Mouse (Mus musculus) embryonic facial prominence, embryonic 10.5 days (tissue): ENCODE data around the gene Brd3os. TPM values are rescaled to one million over a fixed set of nuclear protein-coding genes. Genes with fewer than 3 reads are reported as not detected.

Source experiments
- DNase-seq: peaks from one replicate; pipeline ENCODE4 v3.0.0-alpha.2; 2017; ENCODE audit warnings: low spot score
- H3K27ac ChIP-seq: fragments of 300-500 bp; sonication (generic); replicated peaks from 2 replicates; pipeline ENCODE4 v1.5.1; 2016; ENCODE audit warnings: mild to moderate bottlenecking
- H3K27me3 ChIP-seq: fragments of 300-500 bp; sonication (generic); replicated peaks from 2 replicates; pipeline ENCODE4 v1.6.1; 2016; ENCODE audit warnings: low read depth, mild to moderate bottlenecking; ENCODE audit not compliant: poor library complexity, severe bottlenecking
- H3K36me3 ChIP-seq: fragments of 300-500 bp; sonication (generic); replicated peaks from 2 replicates; pipeline ENCODE4 v1.6.1; 2016; ENCODE audit warnings: mild to moderate bottlenecking, moderate library complexity
- H3K4me1 ChIP-seq: fragments of 300-500 bp; sonication (generic); 2 replicates; pipeline ENCODE4 v1.6.1; 2016
- H3K4me3 ChIP-seq: fragments of 300-500 bp; sonication (generic); 2 replicates; pipeline ENCODE4 v1.5.1; 2016; ENCODE audit warnings: mild to moderate bottlenecking, moderate library complexity
- H3K9me3 ChIP-seq: fragments of 300-500 bp; sonication (generic); 2 replicates; pipeline ENCODE4 v1.6.1; 2016; ENCODE audit warnings: mild to moderate bottlenecking
- WGBS: fragments of 180-500 bp; shearing (Covaris S2); methylation state at CpG from one replicate; pipeline ENCODE4 v1.1.7; 2016; 5-methylcytosine and 5-hydroxymethylcytosine counted together
- polyA plus RNA-seq: library from polyadenylated mRNA; unstranded; fragments of >200 nt; fragmentation: Nextera tagmentation; extraction: Ambion mirVana; gene quantifications from 2 replicates; pipeline ENCODE4 v1.2.1, GENCODE M21; 2016

The Brd3os gene
- polyA plus RNA-seq, 1 experiment from 2014 or later, result 8.9 TPM

GRCm38 (mm10) chr2:27425751-27426405, 16.2 kb upstream of the Brd3os start:
- Histone ChIP-seq H3K27me3 (no peaks in the 10 kb centered on the region), H3K9me3 (no peaks in the 10 kb centered on the region), H3K27ac (peak overlapping the region; percentile 96), H3K4me3 (peak overlapping the region; percentile 94), H3K4me1 (peaks cover 63% of the 10 kb centered on the region), H3K36me3 (peaks cover 24% of the 10 kb centered on the region)
- WGBS, result under 1% methylated on average over 60 of the region's 60 CpGs
- peak; percentile 70 for DNase-seq

DNA sequence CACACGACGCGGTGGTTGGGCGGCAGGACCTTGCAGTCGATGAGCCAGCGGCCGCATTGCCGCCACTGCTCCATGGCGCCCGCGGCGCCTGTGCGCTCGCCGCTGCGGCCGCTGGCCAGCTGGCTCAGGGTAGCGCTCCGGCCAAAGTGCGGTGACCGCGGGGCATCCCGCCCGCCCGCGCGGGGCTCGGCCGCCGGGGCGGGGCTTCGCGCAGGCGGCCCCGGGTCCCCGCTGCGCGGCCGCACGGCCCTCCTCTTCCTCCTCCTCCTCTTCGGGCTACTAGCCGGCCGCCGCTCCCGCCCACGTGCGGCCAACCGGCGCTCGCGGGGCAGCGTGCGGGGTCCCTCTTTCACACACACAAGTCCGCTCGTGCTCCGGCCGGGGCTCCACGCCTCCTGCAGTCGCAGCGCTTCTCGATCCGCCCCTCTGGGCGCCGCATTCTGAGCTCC, 15.7 kb upstream of the Brd3os start:
- WGBS, result under 1% methylated on average over 64 of the region's 64 CpGs
- Histone ChIP-seq H3K27ac (peak overlapping the region; percentile 96), H3K9me3 (no peaks in the 10 kb centered on the region), H3K36me3 (peaks cover 19% of the 10 kb centered on the region), H3K4me3 (peak overlapping the region; percentile 94), H3K27me3 (no peaks in the 10 kb centered on the region), H3K4me1 (peaks cover 59% of the 10 kb centered on the region)
- no peak for DNase-seq

- Histone ChIP-seq H3K27ac (peak within 1 kb of the TSS; percentile 96), H3K4me1 (peaks cover 54% of the 10 kb centered on the region), H3K36me3 (peaks cover 15% of the 10 kb centered on the region), H3K27me3 (no peaks in the 10 kb centered on the region), H3K4me3 (peak within 1 kb of the TSS; percentile 94), H3K9me3 (no peaks in the 10 kb centered on the region)
- peak; percentile 97 for DNase-seq
- 1% methylated on average over 58 of the region's 58 CpGs for WGBS
These were observed 15.2 kb upstream of the Brd3os start, which contains the start of gene Vav2 for GRCm38 (mm10) chr2:27426855-27427457. TSS of gene Vav2 (minus strand) at chr2:27427033.

- H3K27ac ChIP-seq, result peak overlapping the region; percentile 59; the same call in 1 of the 2 replicates
- peak overlapping the region; percentile 94 for H3K4me3 ChIP-seq
- no peaks in the 10 kb centered on the region for H3K9me3 ChIP-seq
- peaks cover 44% of the 10 kb centered on the region for H3K4me1 ChIP-seq
- under 1% methylated on average over 4 of the region's 4 CpGs for WGBS
- no peaks in the 10 kb centered on the region for H3K27me3 ChIP-seq
- peaks cover 5% of the 10 kb centered on the region for H3K36me3 ChIP-seq
- peak; percentile 89 for DNase-seq
These were observed 14.1 kb upstream of the Brd3os start for GRCm38 (mm10) chr2:27428071-27428470.

GRCm38 (mm10) chr2:27430621-27431020, 11.5 kb upstream of the Brd3os start:
- Histone ChIP-seq H3K4me3 (no peak overlapping the region), H3K9me3 (no peaks in the 10 kb centered on the region), H3K27me3 (no peaks in the 10 kb centered on the region), H3K27ac (no peak overlapping the region), H3K4me1 (peaks cover 24% of the 10 kb centered on the region), H3K36me3 (no peaks in the 10 kb centered on the region)
- 95% methylated on average over 7 of the region's 7 CpGs for WGBS
- no peak for DNase-seq

DNA sequence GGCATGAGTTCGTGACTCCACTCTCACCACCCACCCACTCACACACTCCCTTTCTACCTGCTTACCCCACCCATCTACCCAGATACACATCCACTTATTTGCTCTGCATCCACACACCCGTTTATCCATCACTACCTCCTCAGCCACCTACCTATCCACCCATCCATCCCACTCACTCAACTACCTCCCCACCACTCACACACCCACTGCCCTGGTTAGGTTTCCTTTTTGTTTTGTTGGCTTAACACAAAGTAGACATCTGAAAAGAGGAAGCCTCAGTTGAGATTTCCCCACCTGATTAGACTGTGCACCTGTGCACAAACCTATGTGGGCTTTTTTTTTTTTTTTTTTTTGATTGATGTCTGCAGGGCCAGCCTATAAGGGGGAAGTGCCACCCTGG, 9.5 kb upstream of the Brd3os start:
- 83% methylated on average over 2 of the region's 2 CpGs for WGBS
- no peak for DNase-seq
- H3K4me3 ChIP-seq, result no peak overlapping the region
- H3K27ac ChIP-seq, result no peak overlapping the region
- no peaks in the 10 kb centered on the region for H3K36me3 ChIP-seq
- H3K27me3 ChIP-seq, result no peaks in the 10 kb centered on the region
- peaks cover 10% of the 10 kb centered on the region for H3K4me1 ChIP-seq
- no peaks in the 10 kb centered on the region for H3K9me3 ChIP-seq

GRCm38 (mm10) chr2:27437876-27438275, 4.2 kb upstream of the Brd3os start:
- no peak overlapping the region for H3K27ac ChIP-seq
- no peak for DNase-seq
- no peaks in the 10 kb centered on the region for H3K27me3 ChIP-seq
- 68% methylated on average over 1 of the region's 1 CpGs for WGBS
- peaks cover 21% of the 10 kb centered on the region for H3K4me1 ChIP-seq
- H3K36me3 ChIP-seq, result no peaks in the 10 kb centered on the region
- no peak overlapping the region for H3K4me3 ChIP-seq
- no peaks in the 10 kb centered on the region for H3K9me3 ChIP-seq

DNA sequence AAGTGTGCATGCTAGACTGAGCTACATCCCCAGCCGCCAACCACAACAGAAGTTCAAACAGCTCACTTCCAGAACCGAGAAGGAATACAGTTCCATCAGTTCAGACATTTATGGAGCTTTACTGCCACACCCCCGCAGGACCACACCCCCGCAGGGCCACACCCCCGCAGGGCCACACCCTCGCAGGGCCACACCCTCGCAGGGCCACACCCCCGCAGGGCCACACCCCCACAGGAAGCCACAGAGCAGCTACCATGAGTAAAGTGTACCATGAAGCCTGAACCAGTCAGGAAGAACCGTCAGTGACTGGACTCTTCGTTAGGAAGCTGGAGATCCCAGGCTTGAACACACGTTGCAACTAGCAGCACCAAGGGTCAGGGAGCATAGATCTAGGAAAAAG, 3.8 kb upstream of the Brd3os start:
- no peaks in the 10 kb centered on the region for H3K9me3 ChIP-seq
- WGBS, result 23% methylated on average over 11 of the region's 11 CpGs
- peaks cover 25% of the 10 kb centered on the region for H3K4me1 ChIP-seq
- no peaks in the 10 kb centered on the region for H3K36me3 ChIP-seq
- H3K4me3 ChIP-seq, result no peak overlapping the region
- DNase-seq, result peak; percentile 48
- no peaks in the 10 kb centered on the region for H3K27me3 ChIP-seq
- no peak overlapping the region for H3K27ac ChIP-seq

DNA sequence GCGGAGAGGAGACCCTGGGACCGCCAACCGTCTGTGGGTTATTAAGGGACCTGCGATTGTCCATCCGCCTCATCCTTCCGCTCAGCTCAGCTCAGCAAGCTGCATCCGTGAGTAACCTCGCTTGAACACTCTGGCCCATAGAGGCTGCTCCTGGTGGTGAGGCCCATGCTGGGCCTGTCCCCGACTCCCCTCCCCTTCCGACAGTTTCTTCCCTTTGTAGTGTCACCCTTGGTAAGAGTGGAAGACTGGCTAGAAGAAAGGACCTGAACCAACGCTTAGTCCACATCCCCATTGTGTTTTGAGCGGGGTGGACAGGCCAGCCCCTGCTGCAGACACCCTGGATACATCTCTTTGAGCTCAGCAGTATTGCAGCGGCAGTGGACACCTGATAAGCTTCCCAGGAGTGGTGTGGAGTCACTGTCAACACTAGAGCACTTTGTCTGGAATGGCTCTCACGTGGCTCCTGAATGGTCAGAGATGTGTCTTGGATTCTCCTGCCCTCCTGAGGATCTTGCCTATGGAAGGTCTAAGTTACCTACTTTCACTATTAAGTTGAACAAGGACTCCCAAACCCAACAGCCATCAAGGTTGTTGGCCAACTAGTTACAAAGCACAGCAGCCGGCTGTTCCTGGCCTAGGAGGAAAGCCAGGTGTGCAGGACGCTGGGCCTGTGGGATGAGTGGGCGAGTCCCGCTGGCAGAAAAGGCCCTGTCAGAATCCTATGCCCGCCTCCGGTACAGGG, 755 bp downstream of the Brd3os start:
- H3K27ac ChIP-seq, result peak overlapping the region; percentile 87
- H3K36me3 ChIP-seq, result peaks cover 40% of the 10 kb centered on the region
- no peaks in the 10 kb centered on the region for H3K9me3 ChIP-seq
- peak overlapping the region; percentile 79 for H3K4me3 ChIP-seq
- H3K4me1 ChIP-seq, result peaks cover 22% of the 10 kb centered on the region
- DNase-seq, result no peak
- WGBS, result 37% methylated on average over 20 of the region's 20 CpGs
- no peaks in the 10 kb centered on the region for H3K27me3 ChIP-seq

- H3K27ac ChIP-seq, result no peak overlapping the region
- H3K9me3 ChIP-seq, result no peaks in the 10 kb centered on the region
- H3K4me3 ChIP-seq, result peak overlapping the region; percentile 79
- no peak for DNase-seq
- H3K4me1 ChIP-seq, result peaks cover 19% of the 10 kb centered on the region
- peaks cover 45% of the 10 kb centered on the region for H3K36me3 ChIP-seq
- no peaks in the 10 kb centered on the region for H3K27me3 ChIP-seq
- 84% methylated on average over 5 of the region's 5 CpGs for WGBS
These were observed 1.3 kb downstream of the Brd3os start for GRCm38 (mm10) chr2:27443450-27443708.

DNA sequence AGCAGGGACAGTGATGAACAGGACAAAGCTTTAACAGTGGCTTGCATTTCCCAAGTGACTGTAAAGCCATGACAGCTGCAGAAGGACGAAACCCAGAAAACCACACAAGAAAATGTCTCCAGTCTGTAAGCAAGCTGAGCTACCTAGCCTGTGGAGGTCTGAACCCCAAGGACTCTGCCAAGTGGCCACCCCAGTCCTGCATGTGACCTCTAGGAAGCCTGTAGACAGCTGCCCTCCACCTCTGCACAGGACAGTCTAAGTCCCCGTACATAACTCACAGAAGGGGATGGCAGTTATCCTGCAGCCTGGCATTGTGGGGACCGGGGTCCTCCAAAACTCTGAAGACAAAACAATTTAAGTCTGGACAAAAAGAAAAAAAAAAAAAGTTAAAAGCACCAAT, 3.8 kb downstream of the Brd3os start:
- no peak overlapping the region for H3K27ac ChIP-seq
- peaks cover 17% of the 10 kb centered on the region for H3K4me1 ChIP-seq
- peaks cover 71% of the 10 kb centered on the region for H3K36me3 ChIP-seq
- no peak overlapping the region for H3K4me3 ChIP-seq
- H3K9me3 ChIP-seq, result no peaks in the 10 kb centered on the region
- WGBS, result 89% methylated on average over 3 of the region's 3 CpGs
- H3K27me3 ChIP-seq, result no peaks in the 10 kb centered on the region
- DNase-seq, result no peak

- no peaks in the 10 kb centered on the region for H3K27me3 ChIP-seq
- peaks cover 14% of the 10 kb centered on the region for H3K4me1 ChIP-seq
- no peak overlapping the region for H3K27ac ChIP-seq
- no peak for DNase-seq
- no peak overlapping the region for H3K4me3 ChIP-seq
- H3K36me3 ChIP-seq, result peaks cover 80% of the 10 kb centered on the region
- 93% methylated on average over 8 of the region's 8 CpGs for WGBS
- H3K9me3 ChIP-seq, result no peaks in the 10 kb centered on the region
These were observed 4.7 kb downstream of the Brd3os start for GRCm38 (mm10) chr2:27446812-27447211.

DNA sequence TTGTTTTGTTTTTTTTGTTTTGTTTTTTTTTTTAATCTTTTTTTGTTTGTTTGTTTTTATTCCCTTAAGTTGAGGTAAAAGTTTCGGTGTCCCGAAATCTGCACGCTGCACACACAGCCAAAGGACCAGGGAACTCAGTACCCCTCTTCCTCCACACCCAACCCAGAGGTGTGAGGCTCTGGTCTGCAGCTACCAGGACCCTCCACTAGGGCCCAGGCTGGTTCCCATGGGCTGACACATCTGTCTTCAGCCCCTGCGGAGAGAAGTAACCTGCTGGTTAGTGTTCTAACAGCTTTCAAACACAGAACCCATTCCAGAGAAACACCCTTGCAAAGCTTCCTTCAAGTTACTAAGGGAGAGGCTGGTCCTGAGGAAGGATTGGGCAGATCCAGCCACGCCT, 5.7 kb downstream of the Brd3os start:
- no peak overlapping the region for H3K27ac ChIP-seq
- H3K4me3 ChIP-seq, result no peak overlapping the region
- no peaks in the 10 kb centered on the region for H3K27me3 ChIP-seq
- no peaks in the 10 kb centered on the region for H3K9me3 ChIP-seq
- 87% methylated on average over 5 of the region's 5 CpGs for WGBS
- peaks cover 89% of the 10 kb centered on the region for H3K36me3 ChIP-seq
- H3K4me1 ChIP-seq, result peaks cover 7% of the 10 kb centered on the region
- peak; percentile 39 for DNase-seq
